Mouse (Mus musculus): ENCODE measurements at regions not wholly inside any gene's neighbourhood (a gene's known extent, or its start where the extent isn't known, plus 50 kb on each side); places are given as distances from the start of the nearest gene placed in this dataset.
"Not testable (repeated sequence)": the region's sequence is repeated elsewhere in the genome, so short reads cannot be mapped to it uniquely, and the experiment has no call there.

DNA sequence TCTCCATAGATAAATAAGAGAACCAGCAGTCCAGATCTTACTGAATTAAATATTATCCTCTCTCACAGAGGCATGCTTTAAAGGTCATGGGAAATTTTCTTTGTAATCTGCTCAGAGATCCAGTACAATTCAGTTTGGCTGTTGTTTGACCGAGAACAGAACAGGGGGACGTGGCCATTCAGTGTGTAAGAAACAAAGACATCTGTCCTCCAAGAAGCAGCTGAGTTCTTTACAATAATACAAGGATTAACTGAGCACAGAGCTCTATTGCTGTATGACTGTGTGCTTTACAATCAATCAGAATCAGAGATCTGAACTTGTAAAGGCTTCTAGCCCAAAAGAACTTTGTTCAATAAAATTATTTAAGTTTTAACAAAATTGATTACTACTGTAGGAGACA lies 287.6 kb upstream of the Cntn5 start:
- no peak for DNase-seq

DNA sequence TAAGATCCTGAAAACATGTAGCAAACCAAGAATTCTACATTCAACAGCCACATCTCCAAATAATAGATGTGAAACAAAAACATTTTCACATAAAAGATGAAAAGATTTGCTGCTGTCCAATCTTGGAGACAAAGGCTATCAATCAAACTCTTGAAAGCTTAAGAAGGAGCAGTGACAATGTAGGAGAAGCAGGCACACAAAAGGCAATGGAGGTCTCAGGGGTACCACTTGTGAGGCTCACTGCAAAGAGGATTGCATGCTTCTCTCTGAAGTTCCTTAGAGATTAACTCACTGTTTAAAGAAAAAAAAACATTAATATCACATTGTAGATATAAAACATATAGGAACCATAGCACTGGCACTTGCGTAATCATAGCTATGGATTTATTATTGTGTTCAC lies 241.2 kb upstream of the Cntn5 start:
- no peak for DNase-seq

DNA sequence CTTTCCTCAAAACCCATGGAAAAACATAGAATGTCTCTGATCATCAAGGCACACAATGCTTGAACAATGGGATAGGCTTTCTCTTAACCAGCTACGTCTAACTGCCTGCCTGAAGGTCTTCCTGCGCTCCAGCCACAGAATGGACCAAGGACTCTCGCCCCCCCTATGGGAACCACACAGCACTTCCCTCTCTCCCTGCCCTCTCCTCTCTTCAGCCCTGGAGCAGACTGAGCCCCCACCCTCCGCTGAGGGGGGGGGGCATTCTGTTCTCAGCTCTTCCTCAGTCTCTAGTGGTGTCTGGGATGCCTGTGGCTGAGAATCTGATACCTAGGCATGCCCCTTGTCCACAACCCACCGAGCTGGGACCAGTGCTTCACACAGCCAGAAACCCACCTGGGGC lies 222.3 kb upstream of the Cntn5 start:
- no peak for DNase-seq

DNA sequence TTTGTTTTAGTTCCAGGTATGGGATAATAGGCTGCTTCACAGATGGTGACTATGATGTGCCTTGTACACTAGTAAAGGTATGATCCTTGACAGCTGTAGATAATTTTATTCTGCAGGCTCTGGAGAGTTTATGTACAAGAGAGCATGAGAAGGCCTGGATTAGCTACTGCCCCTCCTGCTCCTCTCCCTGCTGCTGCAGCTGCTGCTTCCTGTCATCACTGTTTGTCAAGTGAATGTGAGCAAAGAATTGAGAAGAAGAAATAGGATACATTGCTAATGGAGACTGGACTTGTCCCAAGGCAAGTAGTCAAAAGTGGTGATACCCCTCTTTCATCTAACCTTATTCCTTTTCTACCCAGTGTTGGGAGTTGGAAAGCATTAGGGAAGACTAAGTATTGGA lies 214.6 kb upstream of the Cntn5 start:
- no peak for DNase-seq

DNA sequence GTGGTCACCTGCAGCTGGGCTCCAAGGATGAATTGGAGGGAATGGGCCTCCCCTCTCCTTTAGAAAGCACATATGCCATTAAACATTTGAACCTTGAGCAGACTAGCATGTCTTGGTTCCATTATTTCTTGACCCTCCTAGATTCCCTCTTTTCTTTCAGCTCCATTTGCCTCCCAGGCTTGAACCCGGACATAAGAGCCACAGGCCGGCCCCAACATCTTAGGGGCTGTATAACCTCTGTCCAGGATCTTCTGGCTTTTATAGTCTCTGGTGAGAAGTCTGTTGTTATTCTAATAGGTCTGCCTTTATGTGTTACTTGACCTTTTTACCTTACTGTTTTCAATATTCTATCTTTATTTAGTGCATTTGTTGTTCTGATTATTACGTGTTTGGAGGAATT lies 203.3 kb upstream of the Cntn5 start:
- DNase-seq: not testable (repeated sequence)

DNA sequence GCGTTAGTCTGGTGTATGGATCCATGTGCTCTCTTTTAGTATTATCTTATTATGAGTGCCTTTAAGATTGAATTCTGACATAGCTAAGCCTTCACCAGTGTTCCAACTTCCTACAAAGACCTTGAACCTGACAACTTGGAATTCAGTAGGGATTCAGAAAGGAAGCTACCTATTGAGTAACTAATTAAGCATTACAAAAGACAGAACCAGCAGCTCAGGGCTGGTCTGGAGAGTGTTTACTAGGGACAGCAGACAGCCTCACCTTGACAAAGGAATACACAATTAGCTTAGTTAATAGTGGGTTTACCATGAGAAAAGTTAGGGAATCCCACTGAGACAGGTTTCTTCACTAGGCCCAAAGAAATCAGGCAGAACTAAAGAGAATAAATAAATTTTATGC lies 202.6 kb upstream of the Cntn5 start:
- DNase-seq: not testable (repeated sequence)

DNA sequence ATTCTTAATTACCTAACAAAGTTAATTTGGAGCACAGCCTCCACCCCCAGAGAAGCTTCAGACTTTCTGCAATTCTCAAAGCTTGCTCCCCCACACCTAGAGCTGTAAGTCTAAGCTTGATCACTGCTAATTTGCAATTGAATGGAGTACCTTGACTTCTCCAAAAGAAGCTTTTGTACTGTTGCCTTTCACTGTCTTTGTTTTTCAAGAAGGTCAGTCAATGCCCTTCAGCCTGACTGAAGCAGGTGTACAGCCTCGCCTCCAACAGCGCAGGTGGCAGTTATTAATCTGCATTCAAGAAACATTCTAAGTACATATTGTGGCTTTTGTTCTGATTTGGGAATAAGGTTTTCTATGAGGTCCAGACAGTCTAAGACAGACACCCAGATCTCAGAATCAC lies 201.7 kb upstream of the Cntn5 start:
- DNase-seq: no peak

DNA sequence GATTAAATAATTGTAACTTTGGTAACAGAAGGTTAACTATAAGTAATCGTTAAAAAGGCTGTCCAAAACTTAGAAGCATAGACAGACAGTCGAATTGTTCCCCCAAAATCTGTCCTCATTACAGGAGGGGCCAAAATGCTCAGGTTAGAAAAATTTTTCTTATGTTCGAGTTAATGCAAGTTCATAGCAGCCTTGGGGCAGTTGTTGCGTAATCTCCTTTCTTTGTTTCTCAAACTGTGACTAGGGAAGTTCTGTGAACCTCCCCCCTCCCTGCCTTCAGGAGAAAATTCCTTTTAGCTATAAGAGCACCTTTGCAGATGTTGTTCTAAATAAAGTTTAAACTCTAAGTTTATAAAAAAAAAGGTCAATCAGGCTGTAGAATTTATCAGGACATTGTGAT lies 198.9 kb upstream of the Cntn5 start:
- DNase-seq: no peak

DNA sequence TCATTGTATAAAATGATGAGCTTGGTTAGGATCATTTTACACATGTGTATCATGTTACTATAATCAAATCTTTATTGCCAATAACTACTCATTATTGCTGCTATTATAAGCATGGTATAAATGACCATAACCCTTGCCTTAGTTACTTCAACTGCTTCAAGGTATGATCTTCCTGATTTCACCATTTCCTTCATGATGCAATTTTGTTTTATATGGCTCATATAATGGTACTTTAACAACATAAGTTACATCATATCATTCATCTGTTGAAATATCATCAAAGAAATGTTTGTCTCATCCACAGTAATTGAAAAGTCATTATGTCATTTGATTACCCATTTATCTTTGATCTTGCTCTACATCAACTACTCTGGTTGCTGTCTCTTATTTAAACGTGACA lies 188.3 kb upstream of the Cntn5 start:
- DNase-seq: no peak

DNA sequence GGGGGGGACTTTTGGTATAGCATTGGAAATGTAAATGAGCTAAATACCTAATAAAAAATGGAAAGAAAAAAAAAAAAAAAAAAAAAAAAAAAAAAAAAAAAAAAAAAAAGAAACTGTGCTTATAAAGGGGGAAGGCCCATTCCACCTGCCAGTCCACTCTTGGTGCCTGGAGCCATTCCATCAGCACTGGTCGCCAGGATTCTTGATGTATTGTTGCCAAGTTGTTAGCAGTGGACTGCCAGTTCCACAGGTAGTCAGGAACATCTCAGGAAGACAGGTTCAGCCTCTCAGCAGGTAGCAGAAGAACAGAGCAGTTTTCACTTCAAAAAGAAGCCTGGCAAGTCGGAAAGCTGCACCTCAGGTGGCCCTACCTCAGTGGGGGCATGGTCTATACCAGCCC lies 162.6 kb upstream of the Cntn5 start:
- DNase-seq: peak; percentile 12

DNA sequence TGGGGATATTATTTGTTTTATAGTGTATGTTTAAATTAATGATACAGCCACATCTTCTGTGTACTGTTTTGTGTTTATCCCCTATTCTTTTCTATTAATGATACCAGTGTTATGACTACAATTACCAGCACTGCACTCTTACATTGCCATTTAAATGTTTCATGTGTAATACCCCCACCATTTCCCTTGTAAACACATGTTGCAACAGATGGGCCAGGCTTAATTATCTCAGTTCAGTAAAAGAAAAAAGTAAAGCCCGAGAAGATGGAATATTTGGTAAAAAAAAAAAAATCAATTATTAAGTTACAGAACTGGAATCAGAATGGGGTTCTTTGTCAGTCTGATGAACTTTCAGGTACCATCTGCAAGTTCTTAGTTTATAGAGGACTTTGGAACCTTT lies 158.3 kb upstream of the Cntn5 start:
- no peak for DNase-seq
